1 mouse cellular context compared by ENCODE assay signal in genomic region chr11:99065353-99065752, GRCm38 (mm10).
TF ChIP-seq lines count a peak whose summit lies in the region.

No protein-coding gene starts in this region.

TF ChIP-seq in CH12.LX, 34 proteins besides CTCF, POLR2A, EP300 and RAD21:
- TF ChIP-seq SIN3A (IDR thresholded peaks at IDR 0.05; ENCODE audit: low read length): no peak
- TF ChIP-seq ZMIZ1 (IDR thresholded peaks at IDR 0.05; ENCODE audit: low read depth, low read length): no peak
- no peak for TF ChIP-seq CHD2 (IDR thresholded peaks at IDR 0.05; ENCODE audit: low read length)
- TF ChIP-seq MXI1 (IDR thresholded peaks at IDR 0.05; ENCODE audit: low read depth, low read length): no peak
- no peak for TF ChIP-seq MEF2A (IDR thresholded peaks at IDR 0.05; ENCODE audit: borderline replicate concordance, low read depth, low read length)
- no peak for TF ChIP-seq USF2 (conservative IDR thresholded peaks at IDR 0.05; ENCODE audit: low read depth, low read length)
- no peak for TF ChIP-seq MAZ (IDR thresholded peaks at IDR 0.05; ENCODE audit: low read depth, low read length)
- TF ChIP-seq BHLHE40 (IDR thresholded peaks at IDR 0.05; ENCODE audit: low read depth, low read length): no peak
- TF ChIP-seq ZKSCAN1 (IDR thresholded peaks at IDR 0.05; ENCODE audit: borderline replicate concordance, low read depth, low read length): no peak
- no peak for TF ChIP-seq NRF1 (IDR thresholded peaks at IDR 0.05; ENCODE audit: low read depth, low read length)
- no peak for TF ChIP-seq USF1 (IDR thresholded peaks at IDR 0.05; ENCODE audit: low read depth, low read length)
- no peak for TF ChIP-seq TCF12 (IDR thresholded peaks at IDR 0.05; ENCODE audit: low read depth, low read length)
- TF ChIP-seq JUN (IDR thresholded peaks at IDR 0.05; ENCODE audit: insufficient read depth, low read depth, low read length): no peak
- no peak for TF ChIP-seq ZC3H11A (IDR thresholded peaks at IDR 0.05; ENCODE audit: low read depth, low read length)
- TF ChIP-seq MAX (IDR thresholded peaks at IDR 0.05; ENCODE audit: low read length): no peak
- TF ChIP-seq TBP (conservative IDR thresholded peaks at IDR 0.05; ENCODE audit: low read depth, low read length): no peak
- no peak for TF ChIP-seq CHD1 (IDR thresholded peaks at IDR 0.05; ENCODE audit: low read depth, low read length)
